Mouse (Mus musculus) telencephalon, adult 2 months (tissue): Measurements from ENCODE around the gene Gm13178.

Experiments
- DNase-seq: peaks from one replicate; pipeline ENCODE4 v3.0.0-alpha.2; 2011; ENCODE audit warnings: low read depth, low spot score

The Gm13178 gene

GRCm38 (mm10) chr4:144721304-144721703 lies at the start of gene Gm13178:
Gm13178 (minus strand) TSS chr4:144721404.
- DNase-seq, result no peak

- DNase-seq, result peak; percentile 3
Observed at GRCm38 (mm10) chr4:144765722-144766121, 44.5 kb upstream of the Gm13178 start.

- DNase-seq, result no peak
Observed at GRCm38 (mm10) chr4:144749139-144749538, 27.9 kb upstream of the Gm13178 start.

- DNase-seq, result no peak
Observed at GRCm38 (mm10) chr4:144719691-144720090, 1.5 kb downstream of the Gm13178 start.

GRCm38 (mm10) chr4:144718288-144718687 lies 2.9 kb downstream of the Gm13178 start:
- DNase-seq, result no peak

GRCm38 (mm10) chr4:144686268-144686667 lies 34.9 kb downstream of the Gm13178 start, which contains the start of gene Gm436:
Gm436 (minus strand) TSS chr4:144686368.
- DNase-seq, result no peak
